Mouse (Mus musculus) G1E (cell line): ENCODE measurements around the gene Phykpl.

Experiments
- CTCF ChIP-seq: IDR thresholded peaks from 2 replicates; pipeline ENCODE4 v1.5.1; 2012; ENCODE audit warnings: low read depth, low read length, inconsistent platforms, mixed read lengths
- GATA1 ChIP-seq: IDR thresholded peaks from 2 replicates; pipeline ENCODE4 v1.6.1; 2012; ENCODE audit warnings: borderline replicate concordance, low read length, inconsistent platforms, mixed read lengths
- POLR2AphosphoS5 ChIP-seq: IDR thresholded peaks from 2 replicates; pipeline ENCODE4 v1.6.1; 2012; ENCODE audit warnings: low read depth, low read length, inconsistent platforms; ENCODE audit not compliant: insufficient replicate concordance

- no peak for TF ChIP-seq CTCF
- TF ChIP-seq GATA1, result no peak
- TF ChIP-seq POLR2AphosphoS5, result no peak; the same call in 1 of the 2 replicates
Observed at GRCm38 (mm10) chr11:51627425-51627824, 42.9 kb downstream of the Phykpl start.
